Mouse (Mus musculus) ES-Bruce4 (cell line): Measurements from ENCODE around the gene Ccdc162. TPM values are rescaled to one million over a fixed set of nuclear protein-coding genes. Genes with fewer than 3 reads are reported as not detected.

ENCODE experiments used
- H3K27ac ChIP-seq: 2 replicates; pipeline ENCODE4 v1.5.1; 2012; ENCODE audit warnings: low read length, inconsistent platforms; ENCODE audit not compliant: insufficient read depth
- H3K27me3 ChIP-seq: 2 replicates; pipeline ENCODE4 v1.6.1; 2012; ENCODE audit warnings: mild to moderate bottlenecking, low read length, inconsistent platforms; ENCODE audit not compliant: control insufficient read depth, poor library complexity, insufficient read depth, severe bottlenecking
- H3K36me3 ChIP-seq: 2 replicates; pipeline ENCODE4 v1.6.1; 2012; ENCODE audit warnings: inconsistent platforms, mild to moderate bottlenecking, low read length, moderate library complexity; ENCODE audit not compliant: control insufficient read depth, poor library complexity, insufficient read depth, severe bottlenecking
- H3K4me1 ChIP-seq: one replicate; pipeline ENCODE4 v1.8.1; 2011; ENCODE audit warnings: low read length; ENCODE audit not compliant: control insufficient read depth, insufficient read depth
- H3K4me3 ChIP-seq: 2 replicates; pipeline ENCODE4 v1.5.1; 2011; ENCODE audit warnings: low read depth, mild to moderate bottlenecking, low read length
- H3K9ac ChIP-seq: 2 replicates; pipeline ENCODE4 v1.6.1; 2012; ENCODE audit warnings: low read depth, mild to moderate bottlenecking, inconsistent platforms; ENCODE audit not compliant: poor library complexity, severe bottlenecking
- H3K9me3 ChIP-seq: replicated peaks from 2 replicates; pipeline ENCODE4 v1.6.1; 2012; ENCODE audit warnings: mild to moderate bottlenecking, low read length, inconsistent platforms; ENCODE audit not compliant: control insufficient read depth, poor library complexity, insufficient read depth, severe bottlenecking
- CTCF ChIP-seq: IDR thresholded peaks from one replicate; pipeline ENCODE4 v1.8.1; 2011; ENCODE audit warnings: low read depth, low read length
- EP300 ChIP-seq: IDR thresholded peaks from 2 replicates; pipeline ENCODE4 v1.6.1; 2011; ENCODE audit warnings: low read depth, low read length; ENCODE audit not compliant: insufficient read depth
- POLR2A ChIP-seq: IDR thresholded peaks from one replicate; pipeline ENCODE4 v1.8.1; 2011; ENCODE audit warnings: low read length; ENCODE audit not compliant: insufficient read depth
- polyA plus RNA-seq: library from polyadenylated mRNA; stranded (reverse); fragments of >200 nt; gene quantifications from 2 replicates; pipeline ENCODE4 v1.2.4, GENCODE M21; 2011; ENCODE audit warnings: low read depth; ENCODE audit not compliant: missing spikeins, insufficient read depth, insufficient read length

The Ccdc162 gene
- polyA plus RNA-seq, 1 experiment: 3.5 TPM

GRCm38 (mm10) chr10:41751867-41752480 is 35.5 kb upstream of the Ccdc162 start:
- H3K27ac ChIP-seq: no peak overlapping the region
- H3K9ac ChIP-seq: peak overlapping the region; percentile 12; the same call in 1 of the 2 replicates

GRCm38 (mm10) chr10:41749306-41749705 is 32.9 kb upstream of the Ccdc162 start:
- Histone ChIP-seq H3K27ac (no peak overlapping the region), H3K4me3 (no peak overlapping the region), H3K9me3 (no peaks in the 10 kb centered on the region), H3K9ac (no peak overlapping the region), H3K4me1 (no peaks in the 10 kb centered on the region), H3K36me3 (no peaks in the 10 kb centered on the region; the same call in none of the 2 replicates), H3K27me3 (no peaks in the 10 kb centered on the region)
- TF ChIP-seq CTCF (no peak), POLR2A (no peak), EP300 (no peak)

More at GRCm38 (mm10) chr10:41751867-41752480, 35.5 kb upstream of the Ccdc162 start:
- Histone ChIP-seq H3K27me3 (no peaks in the 10 kb centered on the region), H3K4me3 (peak overlapping the region; percentile 18; the same call in 1 of the 2 replicates), H3K36me3 (no peaks in the 10 kb centered on the region), H3K9me3 (no peaks in the 10 kb centered on the region), H3K4me1 (no peaks in the 10 kb centered on the region)
- TF ChIP-seq EP300 (no peak), CTCF (no peak), POLR2A (no peak)

DNA sequence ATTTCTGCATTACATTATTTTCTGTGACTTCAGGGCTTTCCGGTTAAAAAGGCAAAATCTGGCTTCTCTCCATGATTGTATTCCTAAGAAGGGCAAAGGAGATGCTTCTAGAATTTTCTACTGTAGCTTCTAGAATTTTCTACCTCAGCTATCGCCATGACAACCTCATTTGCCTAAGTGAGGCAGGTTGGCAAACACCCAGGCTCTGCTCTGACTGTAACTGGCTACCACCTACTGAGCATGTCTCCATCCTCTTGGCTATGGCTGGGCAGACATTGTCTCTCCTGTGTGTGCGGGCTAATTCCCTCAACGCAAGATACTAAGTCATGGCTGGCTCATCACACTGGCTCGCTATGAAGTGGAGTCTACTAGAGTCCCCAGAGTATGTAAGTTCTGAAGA is 30.1 kb upstream of the Ccdc162 start:
- Histone ChIP-seq H3K9me3 (no peaks in the 10 kb centered on the region), H3K4me1 (no peaks in the 10 kb centered on the region), H3K4me3 (no peak overlapping the region), H3K36me3 (no peaks in the 10 kb centered on the region; the same call in none of the 2 replicates), H3K9ac (no peak overlapping the region), H3K27me3 (no peaks in the 10 kb centered on the region), H3K27ac (no peak overlapping the region)
- TF ChIP-seq EP300: no peak
- TF ChIP-seq POLR2A: no peak
- TF ChIP-seq CTCF: no peak

GRCm38 (mm10) chr10:41744006-41744405 is 27.6 kb upstream of the Ccdc162 start:
- H3K9me3 ChIP-seq: no peaks in the 10 kb centered on the region
- no peaks in the 10 kb centered on the region; the same call in none of the 2 replicates for H3K36me3 ChIP-seq
- no peak overlapping the region for H3K9ac ChIP-seq
- H3K27me3 ChIP-seq: no peaks in the 10 kb centered on the region
- no peaks in the 10 kb centered on the region for H3K4me1 ChIP-seq
- TF ChIP-seq CTCF (no peak), POLR2A (no peak), EP300 (no peak)
- H3K27ac ChIP-seq: no peak overlapping the region
- H3K4me3 ChIP-seq: no peak overlapping the region

GRCm38 (mm10) chr10:41740221-41740620 is 23.8 kb upstream of the Ccdc162 start:
- Histone ChIP-seq H3K36me3 (peaks cover 11% of the 10 kb centered on the region), H3K27ac (no peak overlapping the region), H3K9me3 (peaks cover 12% of the 10 kb centered on the region), H3K4me3 (no peak overlapping the region), H3K9ac (no peak overlapping the region), H3K27me3 (no peaks in the 10 kb centered on the region), H3K4me1 (no peaks in the 10 kb centered on the region)
- TF ChIP-seq CTCF (no peak), POLR2A (no peak), EP300 (no peak)

- Histone ChIP-seq H3K9me3 (peaks cover 12% of the 10 kb centered on the region), H3K4me3 (no peak overlapping the region), H3K27me3 (no peaks in the 10 kb centered on the region), H3K4me1 (no peaks in the 10 kb centered on the region), H3K9ac (no peak overlapping the region), H3K36me3 (peaks cover 11% of the 10 kb centered on the region), H3K27ac (no peak overlapping the region)
- no peak for TF ChIP-seq CTCF
- TF ChIP-seq EP300: no peak
- no peak for TF ChIP-seq POLR2A
Observed at GRCm38 (mm10) chr10:41737245-41737644, 20.8 kb upstream of the Ccdc162 start.
